Mouse (Mus musculus): Measurements from ENCODE around the gene Khdrbs2. TPM values are rescaled to one million over a fixed set of nuclear protein-coding genes. Genes with fewer than 3 reads are reported as not detected.

Khdrbs2 gene
- total and polyA plus RNA-seq, 2 experiments = not detected

GRCm38 (mm10) chr1:32649647-32650209 lies 477.2 kb downstream of the Khdrbs2 start:
- Histone ChIP-seq H3K36me3 (ENCODE audit: control insufficient read depth, insufficient read depth, low read length) (no peaks in the 10 kb centered on the region), H3K79me2 (ENCODE audit: control insufficient read depth, insufficient read depth, low read length) (no peaks in the 10 kb centered on the region), H3K9ac (ENCODE audit: low read depth, low read length) (no peak overlapping the region), H3K4me3 (ENCODE audit: insufficient read depth, low read depth, low read length) (no peak overlapping the region), H3K27me3 (ENCODE audit: control insufficient read depth, insufficient read depth, low read length) (no peaks in the 10 kb centered on the region), H3K4me1 (ENCODE audit: control insufficient read depth, insufficient read depth, low read length) (no peaks in the 10 kb centered on the region), H3K27ac (replicated peaks; ENCODE audit: insufficient read depth, low read depth, low read length) (no peak overlapping the region)
- TF ChIP-seq POLR2A (IDR thresholded peaks at IDR 0.05; ENCODE audit: extremely low read depth, insufficient read depth, low read length) (no peak), CTCF (IDR thresholded peaks at IDR 0.05; ENCODE audit: low read depth, low read length) (no peak)
- no peak for DNase-seq (ENCODE audit: extremely low read depth, low read depth, low spot score)
- 71% methylated on average over 3 of the region's 3 CpGs for WGBS

GRCm38 (mm10) chr1:32693806-32694205 lies 521.3 kb downstream of the Khdrbs2 start:
- Histone ChIP-seq H3K36me3 (ENCODE audit: control insufficient read depth, insufficient read depth, low read length) (no peaks in the 10 kb centered on the region), H3K4me1 (ENCODE audit: control insufficient read depth, insufficient read depth, low read length) (no peaks in the 10 kb centered on the region), H3K9ac (ENCODE audit: low read depth, low read length) (no peak overlapping the region), H3K27me3 (ENCODE audit: control insufficient read depth, insufficient read depth, low read length) (no peaks in the 10 kb centered on the region), H3K79me2 (ENCODE audit: control insufficient read depth, insufficient read depth, low read length) (no peaks in the 10 kb centered on the region), H3K27ac (replicated peaks; ENCODE audit: insufficient read depth, low read depth, low read length) (no peak overlapping the region), H3K4me3 (ENCODE audit: insufficient read depth, low read depth, low read length) (no peak overlapping the region)
- WGBS = 78% methylated on average over 9 of the region's 9 CpGs
- DNase-seq (ENCODE audit: extremely low read depth, low read depth, low spot score) = no peak
- TF ChIP-seq CTCF (IDR thresholded peaks at IDR 0.05; ENCODE audit: low read depth, low read length) = no peak
- no peak for TF ChIP-seq POLR2A (IDR thresholded peaks at IDR 0.05; ENCODE audit: extremely low read depth, insufficient read depth, low read length)

GRCm38 (mm10) chr1:32700132-32700531 lies 527.6 kb downstream of the Khdrbs2 start:
- 87% methylated on average over 4 of the region's 4 CpGs for WGBS
- H3K36me3 ChIP-seq (ENCODE audit: control insufficient read depth, insufficient read depth, low read length) = no peaks in the 10 kb centered on the region
- no peak overlapping the region for H3K4me3 ChIP-seq (ENCODE audit: insufficient read depth, low read depth, low read length)
- no peak overlapping the region for H3K27ac ChIP-seq (replicated peaks; ENCODE audit: insufficient read depth, low read depth, low read length)
- no peaks in the 10 kb centered on the region for H3K4me1 ChIP-seq (ENCODE audit: control insufficient read depth, insufficient read depth, low read length)
- no peaks in the 10 kb centered on the region for H3K79me2 ChIP-seq (ENCODE audit: control insufficient read depth, insufficient read depth, low read length)
- TF ChIP-seq POLR2A (IDR thresholded peaks at IDR 0.05; ENCODE audit: extremely low read depth, insufficient read depth, low read length) (no peak), CTCF (IDR thresholded peaks at IDR 0.05; ENCODE audit: low read depth, low read length) (no peak)
- no peak overlapping the region for H3K9ac ChIP-seq (ENCODE audit: low read depth, low read length)
- no peaks in the 10 kb centered on the region for H3K27me3 ChIP-seq (ENCODE audit: control insufficient read depth, insufficient read depth, low read length)
- no peak for DNase-seq (ENCODE audit: extremely low read depth, low read depth, low spot score)

- no peaks in the 10 kb centered on the region for H3K4me1 ChIP-seq (ENCODE audit: control insufficient read depth, insufficient read depth, low read length)
- H3K27ac ChIP-seq (replicated peaks; ENCODE audit: insufficient read depth, low read depth, low read length) = no peak overlapping the region
- no peaks in the 10 kb centered on the region for H3K36me3 ChIP-seq (ENCODE audit: control insufficient read depth, insufficient read depth, low read length)
- 84% methylated on average over 3 of the region's 3 CpGs for WGBS
- H3K27me3 ChIP-seq (ENCODE audit: control insufficient read depth, insufficient read depth, low read length) = no peaks in the 10 kb centered on the region
- no peak for DNase-seq (ENCODE audit: extremely low read depth, low read depth, low spot score)
- TF ChIP-seq CTCF (IDR thresholded peaks at IDR 0.05; ENCODE audit: low read depth, low read length) (no peak), POLR2A (IDR thresholded peaks at IDR 0.05; ENCODE audit: extremely low read depth, insufficient read depth, low read length) (no peak)
- H3K79me2 ChIP-seq (ENCODE audit: control insufficient read depth, insufficient read depth, low read length) = no peaks in the 10 kb centered on the region
- H3K9ac ChIP-seq (ENCODE audit: low read depth, low read length) = no peak overlapping the region
- H3K4me3 ChIP-seq (ENCODE audit: insufficient read depth, low read depth, low read length) = no peak overlapping the region
Observed at GRCm38 (mm10) chr1:32701267-32701666, 528.8 kb downstream of the Khdrbs2 start.
